ENCODE assay signal across 24 mouse cellular contexts in the genomic region with DNA sequence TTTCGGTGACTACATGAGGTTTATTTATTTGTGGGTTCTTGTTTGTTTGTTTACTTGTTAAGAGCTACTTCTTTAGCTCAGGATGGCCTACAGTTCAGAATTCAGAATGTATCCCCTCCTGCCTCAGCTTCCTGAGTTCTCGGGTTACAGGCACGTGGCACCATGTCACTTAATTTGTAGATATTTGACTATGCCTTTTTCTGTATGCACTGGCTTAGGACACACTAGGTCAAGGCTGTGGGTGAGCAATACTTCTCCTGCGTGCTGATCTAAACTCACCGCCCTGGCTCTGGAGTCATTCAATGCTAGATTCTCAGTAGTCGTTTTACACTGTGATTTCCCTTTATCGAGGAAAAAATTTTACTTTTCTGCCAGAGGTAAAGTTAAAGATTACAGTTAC. TPM values are rescaled to one million over a fixed set of nuclear protein-coding genes. Genes with fewer than 3 reads are reported as not detected.
DNase-seq lines count a peak whose midpoint lies in the region; ATAC-seq and TF ChIP-seq lines count a peak whose summit lies in the region.
"Had no signal": no experiment of that assay in that cellular context is flagged by ENCODE, and none has a peak within 500 bp of the region (broad histone marks: within the 10 kb centered on the region; RNA-seq: fewer than 3 reads in every experiment).

No protein-coding gene starts in this region.

- H3K27me3 ChIP-seq in megakaryocyte, embryonic 14.5 days (replicated peaks) = no peaks in the 10 kb centered on the region
- H3K27me3 ChIP-seq in liver, embryonic 13.5 days = no peaks in the 10 kb centered on the region
- no peaks in the 10 kb centered on the region for H3K27me3 ChIP-seq in midbrain, postnatal 0 days (ENCODE audit: insufficient read depth, low read length)
- H3K27me3 ChIP-seq: embryonic facial prominence, embryonic 12.5 days; intestine, embryonic 15.5 days; neural tube, embryonic 13.5 days had no signal

- peak overlapping the region; percentile 53; the same call in 1 of the 2 replicates for H3K27ac ChIP-seq in liver, embryonic 13.5 days
- no peak overlapping the region for H3K27ac ChIP-seq in midbrain, postnatal 0 days (ENCODE audit: low read depth, low read length)
- H3K27ac ChIP-seq: embryonic facial prominence, embryonic 12.5 days; heart, embryonic 10.5 days; hindbrain, embryonic 14.5 days; intestine, embryonic 15.5 days; layer of hippocampus, adult 2 months; limb, embryonic 10.5 days; neural tube, embryonic 13.5 days had no signal

- WGBS in liver, embryonic 13.5 days (ENCODE audit: insufficient replicate concordance) = 41% methylated on average over 7 of the region's 7 CpGs
- 88% methylated on average over 7 of the region's 7 CpGs for WGBS in midbrain, postnatal 0 days

- DNase-seq in adrenal gland, postnatal 14 days = peak; percentile 51
- DNase-seq in liver, embryonic 13.5 days = no peak
- DNase-seq in cerebellum, postnatal 14 days = no peak
- no peak for DNase-seq in lung, postnatal 14 days
- DNase-seq in midbrain, postnatal 0 days (ENCODE audit: low spot score) = no peak
- DNase-seq: cerebellum, adult 11-12 months; cerebellum, postnatal 25 days; heart, postnatal 4 days; kidney, adult 8-10 months; kidney, postnatal 14 days; lung, adult 18-20 months; midbrain, embryonic 14.5 days; thymus, postnatal 25 days had no signal

- H3K4me3 ChIP-seq in megakaryocyte, embryonic 14.5 days (replicated peaks) = peak overlapping the region; percentile 99
- no peak overlapping the region for H3K4me3 ChIP-seq in liver, embryonic 13.5 days (replicated peaks)
- no peak overlapping the region for H3K4me3 ChIP-seq in midbrain, postnatal 0 days (ENCODE audit: low read depth, low read length)
- H3K4me3 ChIP-seq: embryonic facial prominence, embryonic 12.5 days; heart, embryonic 10.5 days; intestine, embryonic 15.5 days; layer of hippocampus, adult 2 months; limb, embryonic 10.5 days; myocyte; neural tube, embryonic 13.5 days had no signal

- peaks cover 69% of the 10 kb centered on the region for H3K4me1 ChIP-seq in megakaryocyte, embryonic 14.5 days
- peaks cover 51% of the 10 kb centered on the region for H3K4me1 ChIP-seq in liver, embryonic 13.5 days (replicated peaks)
- H3K4me1 ChIP-seq in midbrain, postnatal 0 days (ENCODE audit: insufficient read depth, low read length) = peaks cover 7% of the 10 kb centered on the region

- H3K9me3 ChIP-seq in megakaryocyte, embryonic 14.5 days = no peaks in the 10 kb centered on the region
- H3K9me3 ChIP-seq in liver, embryonic 13.5 days (replicated peaks) = no peaks in the 10 kb centered on the region
- no peaks in the 10 kb centered on the region for H3K9me3 ChIP-seq in midbrain, postnatal 0 days (ENCODE audit: low read length)
- H3K9me3 ChIP-seq: embryonic facial prominence, embryonic 12.5 days; heart, embryonic 10.5 days; intestine, embryonic 15.5 days; limb, embryonic 10.5 days; neural tube, embryonic 13.5 days had no signal

- H3K36me3 ChIP-seq in megakaryocyte, embryonic 14.5 days (replicated peaks; ENCODE audit: low read length) = peaks cover 69% of the 10 kb centered on the region
- peaks cover 51% of the 10 kb centered on the region for H3K36me3 ChIP-seq in liver, embryonic 13.5 days
- peaks cover 28% of the 10 kb centered on the region for H3K36me3 ChIP-seq in midbrain, postnatal 0 days (ENCODE audit: insufficient read depth, low read length)

- H3K9ac ChIP-seq in liver, embryonic 13.5 days = peak overlapping the region; percentile 99; the same call in 1 of the 2 replicates
- H3K9ac ChIP-seq in midbrain, postnatal 0 days (replicated peaks; ENCODE audit: low read length, poor library complexity, severe bottlenecking) = no peak overlapping the region
- H3K9ac ChIP-seq: embryonic facial prominence, embryonic 12.5 days; intestine, embryonic 15.5 days; neural tube, embryonic 13.5 days had no signal

- H3K4me2 ChIP-seq in liver, embryonic 13.5 days = peak overlapping the region; percentile 86
- H3K4me2 ChIP-seq in midbrain, postnatal 0 days (ENCODE audit: low read depth, low read length, poor library complexity, severe bottlenecking) = no peak overlapping the region
- H3K4me2 ChIP-seq: embryonic facial prominence, embryonic 12.5 days; hindbrain, embryonic 14.5 days; intestine, embryonic 15.5 days; neural tube, embryonic 13.5 days had no signal

- ATAC-seq in megakaryocyte, adult 5-6 weeks (ENCODE audit: poor library complexity, severe bottlenecking) = no peak
- no peak for ATAC-seq in liver, embryonic 13.5 days (ENCODE audit: low read depth)
- ATAC-seq in midbrain, postnatal 0 days (ENCODE audit: low FRiP score) = no peak
- ATAC-seq: forebrain, embryonic 14.5 days; intestine, embryonic 15.5 days had no signal

- TF ChIP-seq CTCF in midbrain, postnatal 0 days (IDR thresholded peaks at IDR 0.05) = no peak

RNA-seq across cellular contexts. Expression of gene Hp1bp3, which starts 4.7 kb away (rescaled TPM):
- polyA plus RNA-seq in megakaryocyte, embryonic 14.5 days (2012; ENCODE audit: insufficient read depth, low replicate concordance) = 14.0 and 53.0 TPM in 2 replicates
- total RNA-seq in megakaryocyte, adult 5-6 weeks (2015) = 89.1 and 105 TPM in 2 replicates
- total RNA-seq in megakaryocyte, adult 5-6 weeks (2017) = 165 and 173 TPM in 2 replicates
- 164 and 180 TPM in 2 replicates for total RNA-seq in adrenal gland, postnatal 14 days (2021)
- 43.5 and 50.9 TPM in 2 replicates for polyA plus RNA-seq in liver, embryonic 13.5 days (2015; fragmentation: Nextera tagmentation; extraction: Ambion mirVana)
- total RNA-seq in midbrain, postnatal 0 days (2014; rRNA removed) = 165 and 177 TPM in 2 replicates
- 175 and 200 TPM in 2 replicates for polyA plus RNA-seq in midbrain, postnatal 0 days (2015; fragmentation: Nextera tagmentation; extraction: Ambion mirVana)

RNA-seq across cellular contexts. Expression of gene Sh2d5, which starts 29.4 kb away (rescaled TPM):
- polyA plus RNA-seq in megakaryocyte, embryonic 14.5 days (2012; ENCODE audit: insufficient read depth, low replicate concordance) = 11.4 and 15.9 TPM in 2 replicates
- 1.5 and 2.4 TPM in 2 replicates for total RNA-seq in megakaryocyte, adult 5-6 weeks (2015)
- total RNA-seq in megakaryocyte, adult 5-6 weeks (2017) = 1.2 and 1.3 TPM in 2 replicates
- total RNA-seq in adrenal gland, postnatal 14 days (2021) = 1.8 and 2.0 TPM in 2 replicates
- polyA plus RNA-seq in liver, embryonic 13.5 days (2015; fragmentation: Nextera tagmentation; extraction: Ambion mirVana) = 0.64 and 0.65 TPM in 2 replicates
- total RNA-seq in midbrain, postnatal 0 days (2014; rRNA removed) = 23.8 and 29.8 TPM in 2 replicates
- polyA plus RNA-seq in midbrain, postnatal 0 days (2015; fragmentation: Nextera tagmentation; extraction: Ambion mirVana) = 18.4 and 19.2 TPM in 2 replicates

RNA-seq across cellular contexts. Expression of gene Kif17, which starts 29.5 kb away (rescaled TPM):
- 1.4 and 1.7 TPM in 2 replicates for polyA plus RNA-seq in megakaryocyte, embryonic 14.5 days (2012; ENCODE audit: insufficient read depth, low replicate concordance)
- total RNA-seq in megakaryocyte, adult 5-6 weeks (2015) = 0.13 and 0.25 TPM in 2 replicates
- 0.12 and 0.59 TPM in 2 replicates for total RNA-seq in megakaryocyte, adult 5-6 weeks (2017)
- 3.6 and 3.8 TPM in 2 replicates for total RNA-seq in adrenal gland, postnatal 14 days (2021)
- polyA plus RNA-seq in liver, embryonic 13.5 days (2015; fragmentation: Nextera tagmentation; extraction: Ambion mirVana) = 0.23 and 0.32 TPM in 2 replicates
- total RNA-seq in midbrain, postnatal 0 days (2014; rRNA removed) = 3.3 and 5.0 TPM in 2 replicates
- 6.0 and 6.3 TPM in 2 replicates for polyA plus RNA-seq in midbrain, postnatal 0 days (2015; fragmentation: Nextera tagmentation; extraction: Ambion mirVana)
